Mouse (Mus musculus): Measurements from ENCODE around the gene Nog. TPM values are rescaled to one million over a fixed set of nuclear protein-coding genes. Genes with fewer than 3 reads are reported as not detected.

Nog gene
- 2.1 and 3.1 TPM in 2 replicates for polyA plus RNA-seq (2015; fragmentation: Nextera tagmentation; extraction: Ambion mirVana)

DNA sequence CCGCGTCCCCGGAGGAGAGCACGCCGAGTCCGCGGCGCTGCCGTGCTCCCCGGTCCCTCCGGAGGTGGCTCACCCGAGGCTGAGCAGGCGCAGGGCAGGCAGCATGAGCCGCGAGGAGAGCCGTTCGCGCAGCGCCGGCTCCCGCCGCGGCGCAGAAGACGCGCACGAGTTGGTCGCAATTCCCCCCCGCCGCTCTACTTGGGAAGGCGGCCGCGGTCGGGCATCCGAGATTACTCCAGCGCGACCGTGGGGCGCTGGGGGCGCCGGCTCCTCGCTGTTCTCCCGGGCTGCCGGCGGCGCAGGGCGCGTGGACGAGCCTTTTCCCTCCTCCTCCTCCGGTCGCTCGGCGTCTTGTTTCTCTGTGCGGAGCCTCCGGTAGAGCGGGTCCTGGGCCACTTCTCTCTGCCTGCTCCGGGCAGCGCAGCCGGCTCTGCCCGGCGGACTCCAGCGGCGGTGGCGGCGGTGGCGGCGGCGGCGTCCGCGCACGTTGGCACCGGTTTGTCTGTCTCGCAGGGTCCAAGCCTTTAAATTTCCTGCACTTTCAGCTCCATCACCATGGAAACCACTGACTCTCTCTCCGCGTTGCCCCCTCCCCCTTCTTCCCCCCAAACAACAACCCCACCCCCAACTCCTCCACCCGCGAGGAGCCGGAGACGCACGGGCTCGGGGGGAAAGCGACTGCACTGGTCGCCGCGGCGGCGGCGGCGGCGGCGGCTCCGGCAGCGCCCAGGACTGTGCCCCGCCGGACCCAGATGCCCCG is at the start of gene Nog:
TSS of gene Nog (minus strand) at position 277 of the 760 bp plus-strand sequence.

Other genes starting within 250 kb of the Nog start
- gene Dgke, start 235.5 kb downstream of the Nog start, polyA plus RNA-seq (2015; fragmentation: Nextera tagmentation; extraction: Ambion mirVana): 1.8 TPM in 2 replicates
- gene Gm525, start 228.5 kb downstream of the Nog start, polyA plus RNA-seq (2015; fragmentation: Nextera tagmentation; extraction: Ambion mirVana): 0.71 and 0.99 TPM in 2 replicates

Measured in skeletal muscle tissue, postnatal 0 days (tissue).